Mouse (Mus musculus) erythroblast, embryonic 14.5 days (primary cell): Measurements from ENCODE around the gene Hcn1.

ENCODE experiments used
- GATA1 ChIP-seq: IDR thresholded peaks from 2 replicates; pipeline ENCODE4 v1.6.1; 2012; ENCODE audit warnings: low read length, inconsistent platforms, mixed read lengths
- TAL1 ChIP-seq: IDR thresholded peaks from 3 replicates; pipeline ENCODE4 v1.6.1; 2012; ENCODE audit warnings: low read length, inconsistent platforms, mixed read lengths

DNA sequence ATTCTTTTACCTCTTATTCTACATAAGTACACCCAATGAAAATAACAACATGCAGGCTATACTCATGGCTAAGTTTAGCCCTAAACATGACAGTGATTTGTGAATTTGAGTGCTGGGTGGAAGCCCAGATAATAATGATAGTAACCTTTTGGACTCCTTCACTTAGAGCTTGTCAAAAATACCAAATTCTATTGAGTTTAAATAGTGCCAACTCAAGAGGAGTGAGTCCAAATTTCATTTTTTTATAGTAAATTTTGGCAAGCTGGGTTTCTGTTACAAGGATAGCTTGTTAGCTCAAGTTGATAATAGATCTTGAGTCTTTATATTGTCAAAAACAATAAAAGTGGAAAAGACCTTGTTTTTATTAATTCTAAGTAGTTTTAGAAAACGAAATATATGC, 190.7 kb downstream of the Hcn1 start:
- TF ChIP-seq GATA1 (no peak), TAL1 (no peak)
